Mouse (Mus musculus) ES-Bruce4 (cell line): ENCODE data around the gene Ankdd1b.

ENCODE experiments used
- CTCF ChIP-seq: IDR thresholded peaks from one replicate; pipeline ENCODE4 v1.8.1; 2011; ENCODE audit warnings: low read depth, low read length
- EP300 ChIP-seq: IDR thresholded peaks from 2 replicates; pipeline ENCODE4 v1.6.1; 2011; ENCODE audit warnings: low read depth, low read length; ENCODE audit not compliant: insufficient read depth
- POLR2A ChIP-seq: IDR thresholded peaks from one replicate; pipeline ENCODE4 v1.8.1; 2011; ENCODE audit warnings: low read length; ENCODE audit not compliant: insufficient read depth

DNA sequence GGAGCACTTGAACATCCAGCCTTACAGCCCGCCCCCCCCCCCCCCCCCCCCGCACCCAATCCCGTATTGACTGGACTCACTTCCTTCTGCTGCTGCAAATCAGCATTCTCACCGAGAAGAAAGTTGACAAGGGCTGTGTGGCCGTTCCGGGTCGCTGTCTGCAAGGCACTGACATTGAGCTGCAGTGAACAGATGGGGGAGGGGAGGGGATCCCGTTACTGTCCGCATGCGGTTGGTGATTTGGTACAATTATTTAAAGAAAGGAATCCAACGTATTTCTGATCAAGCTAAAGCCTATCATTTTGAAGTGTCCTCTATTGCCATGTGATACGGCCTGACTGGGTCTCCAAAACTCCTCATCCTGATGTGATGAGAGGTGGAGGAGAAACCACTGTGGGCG is 35.2 kb downstream of the Ankdd1b start:
- TF ChIP-seq CTCF (no peak), POLR2A (no peak), EP300 (no peak)
